Comparison of ENCODE assay signal across 8 mouse cellular contexts in genomic region chr1:156938705-156939242, GRCm38 (mm10). TPM values are rescaled to one million over a fixed set of nuclear protein-coding genes. Genes with fewer than 3 reads are reported as not detected.
DNase-seq lines count a peak whose midpoint lies in the region; ATAC-seq and TF ChIP-seq lines count a peak whose summit lies in the region.

No protein-coding gene starts in this region.

- WGBS in forebrain, embryonic 13.5 days: under 1% methylated on average over 51 of the region's 51 CpGs
- WGBS in lung, embryonic 15.5 days: under 1% methylated on average over 51 of the region's 51 CpGs

- no peaks in the 10 kb centered on the region for H3K27me3 ChIP-seq in E14TG2a.4 (ENCODE audit: insufficient read depth, low read length)
- H3K27me3 ChIP-seq in forebrain, embryonic 13.5 days: peaks cover 3% of the 10 kb centered on the region; the same call in 1 of the 2 replicates
- H3K27me3 ChIP-seq in lung, embryonic 15.5 days: no peaks in the 10 kb centered on the region

- peak overlapping the region; percentile 96 for H3K9ac ChIP-seq in forebrain, embryonic 13.5 days
- peak overlapping the region; percentile 90 for H3K9ac ChIP-seq in lung, embryonic 15.5 days

- no peak for TF ChIP-seq CTCF in E14TG2a.4 (conservative IDR thresholded peaks at IDR 0.05; ENCODE audit: low read length)

- DNase-seq in c-Kit-positive CD71-negative TER-119-negative erythroid progenitor cells, embryonic 14.5 days (ENCODE audit: low read depth): peak; percentile 79
- peak; percentile 67 for DNase-seq in heart, postnatal 4 days
- peak; percentile 69 to 74 for DNase-seq in layer of hippocampus, adult 8-10 months (ENCODE audit: low spot score in 2 of 2)
- peak; percentile 42 for DNase-seq in ovary, postnatal 10 days (ENCODE audit: low spot score)
- peak; percentile 95 for DNase-seq in thymus, postnatal 0 days (ENCODE audit: low spot score)

- no peaks in the 10 kb centered on the region for H3K9me3 ChIP-seq in E14TG2a.4 (ENCODE audit: low read length)
- no peaks in the 10 kb centered on the region for H3K9me3 ChIP-seq in forebrain, embryonic 13.5 days (replicated peaks)
- no peaks in the 10 kb centered on the region for H3K9me3 ChIP-seq in lung, embryonic 15.5 days

- peak overlapping the region; percentile 97 for H3K4me3 ChIP-seq in E14TG2a.4 (replicated peaks; ENCODE audit: low read length)
- peak overlapping the region; percentile 93 for H3K4me3 ChIP-seq in forebrain, embryonic 13.5 days
- peak overlapping the region; percentile 98 for H3K4me3 ChIP-seq in lung, embryonic 15.5 days

- ATAC-seq in forebrain, embryonic 13.5 days: peak; percentile 91
- ATAC-seq in lung, embryonic 15.5 days (ENCODE audit: borderline replicate concordance, extremely low read depth, low FRiP score, low TSS enrichment): peak; percentile 80

- H3K4me1 ChIP-seq in E14TG2a.4 (replicated peaks; ENCODE audit: low read depth, low read length): peaks cover 37% of the 10 kb centered on the region
- H3K4me1 ChIP-seq in forebrain, embryonic 13.5 days: peaks cover 20% of the 10 kb centered on the region
- H3K4me1 ChIP-seq in lung, embryonic 15.5 days: peaks cover 12% of the 10 kb centered on the region; the same call in 1 of the 2 replicates

- H3K36me3 ChIP-seq in E14TG2a.4 (ENCODE audit: insufficient read depth, low read length): no peaks in the 10 kb centered on the region
- no peaks in the 10 kb centered on the region for H3K36me3 ChIP-seq in forebrain, embryonic 13.5 days (ENCODE audit: poor library complexity, severe bottlenecking)
- H3K36me3 ChIP-seq in lung, embryonic 15.5 days: no peaks in the 10 kb centered on the region

- peak overlapping the region; percentile 80 for H3K4me2 ChIP-seq in forebrain, embryonic 13.5 days
- peak overlapping the region; percentile 95 for H3K4me2 ChIP-seq in lung, embryonic 15.5 days

- peak overlapping the region; percentile 97 for H3K27ac ChIP-seq in forebrain, embryonic 13.5 days
- H3K27ac ChIP-seq in lung, embryonic 15.5 days: peak overlapping the region; percentile 81

RNA-seq across cellular contexts. Expression of gene Ralgps2, which starts 0.7 kb away (rescaled TPM):
- 123 and 133 TPM in 2 replicates for polyA plus RNA-seq in forebrain, embryonic 13.5 days (2015; fragmentation: Nextera tagmentation; extraction: Ambion mirVana)
- 10 to 100 TPM; 32.3 to 39.3 TPM for total RNA-seq in heart, postnatal 4 days (2021)
- 10 to 100 TPM; 53.1 to 76.0 (median 68.5) TPM for total RNA-seq in layer of hippocampus, adult 8-10 months (2022)
- polyA plus RNA-seq in lung, embryonic 15.5 days (2015; fragmentation: Nextera tagmentation; extraction: Ambion mirVana): 70.1 and 83.0 TPM in 2 replicates
- 109 and 131 TPM in 2 replicates for polyA plus RNA-seq in thymus, postnatal 0 days (2015; fragmentation: Nextera tagmentation; extraction: Ambion mirVana)

Comparison
In these comparisons a context has a peak if more than half of its experiments do, and no peak if none do; other contexts are left out.
1. Peak in every context shown above with its lines: DNase-seq, ATAC-seq, H3K4me3 ChIP-seq and H3K27ac ChIP-seq.
2. DNase-seq: peak in every context shown above with its lines; median percentile 95 in thymus, postnatal 0 days; 79 in c-Kit-positive CD71-negative TER-119-negative erythroid progenitor cells, embryonic 14.5 days; 72 in layer of hippocampus, adult 8-10 months; 67 in heart, postnatal 4 days; 42 in ovary, postnatal 10 days.